Mouse (Mus musculus) cerebellum, adult 9-11 months (tissue): ENCODE data around the gene C1ql4.
"Not testable (repeated sequence)": the region's sequence is repeated elsewhere in the genome, so short reads cannot be mapped to it uniquely, and the experiment has no call there.

Experiments
- DNase-seq: peaks from one replicate; pipeline ENCODE4 v3.0.0; 2022

Gene C1ql4

DNA sequence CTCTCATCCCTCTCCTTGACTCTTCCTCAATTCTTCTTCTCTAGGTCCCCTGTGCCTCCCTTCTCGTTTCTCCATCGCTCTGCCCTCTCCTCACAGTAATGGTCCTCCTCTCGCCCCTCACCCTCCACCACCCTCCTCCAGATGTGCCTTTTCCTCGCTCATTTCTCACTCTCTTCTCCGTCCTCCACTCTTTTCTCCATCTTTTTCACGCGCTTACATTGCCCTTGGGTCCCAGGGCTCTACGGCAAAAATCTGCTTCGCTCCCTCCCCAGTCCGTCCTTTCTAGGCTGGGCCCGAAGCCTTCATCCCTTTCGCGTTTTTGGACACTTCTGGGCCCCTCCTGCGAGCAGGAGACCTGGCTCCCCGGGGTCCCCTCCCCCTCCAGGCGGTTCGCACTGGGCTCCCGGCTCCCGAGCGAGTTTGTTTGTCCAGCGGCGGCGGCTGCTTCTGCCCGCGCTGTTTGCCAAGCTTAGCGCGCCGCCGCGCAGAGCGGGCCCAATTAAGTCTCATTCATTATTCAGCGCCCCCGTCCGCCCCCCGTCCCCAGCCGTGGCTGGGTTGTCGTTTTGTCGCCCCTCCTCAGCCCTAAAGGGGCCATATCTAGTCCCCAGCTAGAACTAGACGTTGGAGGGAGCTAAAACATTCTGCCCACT, 10.3 kb upstream of the C1ql4 start:
- no peak for DNase-seq

DNA sequence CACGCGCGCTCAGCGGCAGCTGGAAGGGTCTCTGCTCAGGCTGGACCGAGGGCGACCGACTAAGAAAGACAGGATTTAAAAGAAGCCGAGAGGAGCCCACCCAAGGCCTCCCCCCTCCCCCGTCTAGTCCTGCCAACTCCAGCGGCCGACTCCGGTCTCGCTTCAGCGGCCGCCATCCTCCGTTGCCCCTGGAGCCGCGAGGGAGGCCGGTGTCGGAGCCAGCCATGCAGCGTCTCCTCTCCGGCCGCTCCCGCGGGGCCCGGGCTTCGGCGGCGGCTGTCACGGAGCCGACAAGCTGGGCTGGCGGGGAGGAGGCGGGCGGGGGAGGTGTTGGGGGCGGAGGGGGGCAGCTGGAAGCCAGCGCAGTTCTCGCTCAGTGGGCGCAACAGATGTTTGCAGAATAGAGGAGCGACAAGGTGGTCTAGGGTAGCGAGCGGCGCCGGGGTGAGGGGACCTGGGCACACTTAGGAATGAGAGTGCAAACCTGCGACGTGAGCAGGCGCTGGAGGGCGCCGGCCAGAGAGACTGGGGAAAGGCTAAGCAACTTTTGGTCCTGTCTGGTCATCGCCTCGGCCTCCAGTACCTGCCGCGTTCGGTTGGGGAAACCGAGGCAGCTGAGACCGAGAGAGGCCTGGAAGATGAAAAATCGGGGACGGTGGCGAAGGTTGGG, 9.3 kb upstream of the C1ql4 start:
- no peak for DNase-seq

DNA sequence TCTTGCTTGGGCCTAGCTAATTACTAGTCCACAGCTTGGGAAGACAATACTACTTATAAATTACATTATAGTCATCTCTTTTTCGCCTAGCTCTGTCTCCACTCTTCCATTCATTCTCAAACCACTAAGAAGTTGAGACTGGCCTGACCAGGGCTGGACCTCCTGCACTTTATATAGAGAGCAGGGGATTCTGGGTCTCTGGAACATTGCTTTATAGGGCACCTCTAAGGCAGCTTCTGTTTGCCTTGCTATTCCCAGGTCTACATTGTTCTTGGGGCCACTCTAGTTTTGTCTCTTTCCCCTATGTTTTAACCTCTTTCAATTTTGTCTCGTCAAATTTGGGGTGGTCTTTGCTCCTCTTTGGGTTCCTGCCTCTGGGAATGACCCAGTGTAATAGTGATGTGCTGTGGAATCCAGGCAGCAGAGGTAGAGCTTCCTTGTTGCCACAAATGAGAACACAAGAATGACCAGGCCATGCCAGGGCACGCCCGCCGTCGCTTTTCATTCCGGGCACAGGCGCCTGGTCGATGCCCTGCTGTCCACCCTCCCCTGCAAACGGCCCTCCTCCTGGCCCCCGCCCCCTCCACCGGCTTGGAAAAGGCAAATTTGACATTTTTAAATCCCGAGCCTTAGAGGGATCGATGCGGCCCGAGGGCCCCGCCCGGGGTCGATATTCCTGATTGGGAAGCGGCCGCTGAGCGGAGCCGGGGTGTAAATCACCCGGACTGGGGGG, 8.6 kb upstream of the C1ql4 start:
- DNase-seq, result no peak

DNA sequence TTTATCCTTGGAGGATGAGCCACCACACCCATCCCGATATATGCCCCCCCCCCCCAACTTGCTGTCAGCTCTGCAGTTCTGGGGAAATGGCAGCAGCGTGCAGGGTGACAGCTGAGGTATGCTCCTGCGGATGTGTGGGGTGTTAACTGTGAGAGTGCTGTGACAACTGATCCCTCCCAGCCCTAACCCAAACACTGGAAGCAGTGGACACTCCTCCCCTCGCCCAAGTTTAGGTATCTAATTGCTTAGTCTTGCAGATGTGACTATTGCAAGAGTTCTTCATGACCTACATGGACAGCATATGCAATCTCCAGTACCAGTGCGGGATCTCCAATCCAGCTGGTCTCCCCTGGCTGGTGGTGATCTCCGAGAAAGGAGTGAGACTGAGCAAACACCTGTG, 7.7 kb upstream of the C1ql4 start:
- DNase-seq, result no peak

DNA sequence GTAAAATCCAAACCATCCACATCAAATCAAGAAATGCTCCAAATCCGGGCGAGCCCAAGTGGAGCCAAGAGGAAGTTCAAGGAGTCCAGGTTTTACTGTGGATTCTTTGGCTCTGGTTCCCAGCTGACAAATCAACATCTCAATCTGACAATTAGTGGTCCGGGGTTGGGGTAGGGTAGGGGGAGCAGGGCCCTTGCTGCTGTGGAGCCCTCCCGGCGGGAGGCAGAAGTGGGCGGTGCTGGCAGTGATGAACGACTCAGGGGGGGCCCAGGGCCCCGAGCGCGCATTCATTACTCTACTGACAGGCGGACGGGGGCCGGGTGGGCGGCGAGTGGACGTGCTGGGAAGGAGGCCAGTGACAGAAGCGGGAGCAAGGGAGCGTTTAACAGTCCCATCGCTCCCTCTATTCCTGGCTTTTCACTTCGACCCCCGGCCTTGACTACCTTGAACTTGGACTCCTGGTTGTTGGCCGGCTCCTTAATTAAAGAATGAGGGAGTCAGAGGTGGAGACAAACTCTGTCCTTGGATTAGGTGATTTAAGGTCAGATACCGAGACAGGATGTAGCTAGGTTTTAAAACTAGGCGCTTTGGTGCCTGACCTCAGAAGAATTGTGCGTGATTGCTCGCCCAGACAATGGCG, 7.1 kb upstream of the C1ql4 start:
- no peak for DNase-seq

DNA sequence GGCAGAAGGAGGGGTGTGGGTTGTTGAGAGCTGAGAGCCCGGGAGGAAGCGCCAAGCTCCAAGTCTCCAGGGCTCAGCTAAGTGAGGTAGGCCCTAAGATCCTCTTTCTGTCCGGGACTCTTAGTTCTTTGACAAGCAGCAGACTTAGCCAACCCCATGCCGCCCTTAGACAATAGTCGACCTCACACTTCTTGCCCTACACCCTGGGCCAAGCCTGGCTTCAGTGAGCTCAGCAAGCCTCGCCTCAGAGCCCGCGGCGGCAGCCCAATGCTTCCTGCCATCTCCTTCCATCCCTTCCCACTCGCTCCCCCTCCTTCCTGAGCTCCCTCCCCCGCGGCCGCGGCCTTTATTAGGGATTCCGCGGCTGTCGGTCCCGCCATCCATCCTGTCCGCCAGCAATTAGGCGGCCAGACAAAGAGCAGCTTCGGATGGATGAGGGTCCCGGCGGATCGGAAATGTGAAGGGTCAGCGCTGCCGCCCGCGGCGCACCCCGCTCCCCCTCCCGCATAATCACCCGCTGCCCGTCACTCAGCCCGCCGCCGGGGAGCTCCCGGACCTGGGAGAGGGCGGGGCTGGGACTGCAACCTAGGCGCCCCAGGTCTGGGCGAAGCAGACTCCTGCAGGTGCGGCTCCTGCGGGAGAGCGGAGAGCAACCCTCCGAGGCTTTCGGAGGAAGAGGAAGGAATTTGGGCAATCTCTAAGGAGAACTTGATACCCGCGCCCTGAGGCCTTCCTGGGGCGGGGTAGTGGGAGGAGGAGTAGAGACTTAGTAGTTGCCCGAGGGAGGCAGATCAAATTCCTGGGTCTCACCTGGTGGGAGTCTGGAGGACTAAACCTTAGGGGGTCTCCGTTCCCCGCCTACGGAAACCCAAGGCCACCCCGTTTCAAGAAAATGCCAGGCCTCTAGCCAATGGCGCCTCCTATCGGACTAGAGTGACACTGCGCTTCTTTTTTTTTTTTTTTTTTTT, 6.0 kb upstream of the C1ql4 start:
- peak; percentile 56 for DNase-seq

DNA sequence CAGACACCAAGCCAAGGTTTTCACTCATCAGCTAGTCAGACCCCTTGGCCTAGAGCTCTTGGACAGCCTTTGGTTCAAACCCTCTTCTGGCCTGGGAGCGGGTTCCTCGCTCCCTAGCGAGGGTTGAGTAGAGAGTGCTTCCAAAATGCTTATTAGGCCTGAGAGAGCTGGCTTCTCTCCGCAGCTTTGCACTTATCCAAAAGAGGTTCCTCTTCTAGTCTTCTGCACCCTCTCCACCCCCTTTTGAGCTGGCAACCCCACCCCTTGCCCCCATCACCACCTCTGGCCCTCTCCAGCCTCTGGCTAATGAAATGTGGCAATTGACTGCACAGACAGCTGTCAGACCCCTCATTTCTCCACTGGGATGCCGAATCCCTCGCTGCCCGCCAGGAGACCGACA, 5.3 kb upstream of the C1ql4 start, which contains the start of gene Dnajc22:
Dnajc22 (plus strand) TSS at position 301 of the 400 bp plus-strand sequence.
- DNase-seq, result no peak

DNA sequence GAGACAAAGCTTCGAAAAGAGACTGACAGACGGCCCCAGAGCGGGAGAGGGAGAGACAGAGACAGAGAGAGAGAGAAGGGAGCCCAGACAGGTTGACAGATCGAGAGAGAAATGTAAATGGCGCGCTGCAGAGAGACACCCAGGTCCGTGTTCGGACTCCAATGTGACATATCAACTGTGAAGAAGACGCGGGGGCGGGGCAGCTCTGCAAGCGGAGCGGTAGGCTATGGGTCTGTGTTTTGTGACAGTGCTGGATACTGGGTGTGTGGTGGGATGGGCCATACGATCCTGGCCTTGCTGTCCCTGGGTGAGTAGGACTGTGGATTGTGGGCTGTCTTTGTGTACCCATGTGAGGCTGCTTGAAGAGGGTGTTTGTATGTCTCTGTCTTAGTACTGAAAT, 1.5 kb upstream of the C1ql4 start:
- DNase-seq, result no peak

DNA sequence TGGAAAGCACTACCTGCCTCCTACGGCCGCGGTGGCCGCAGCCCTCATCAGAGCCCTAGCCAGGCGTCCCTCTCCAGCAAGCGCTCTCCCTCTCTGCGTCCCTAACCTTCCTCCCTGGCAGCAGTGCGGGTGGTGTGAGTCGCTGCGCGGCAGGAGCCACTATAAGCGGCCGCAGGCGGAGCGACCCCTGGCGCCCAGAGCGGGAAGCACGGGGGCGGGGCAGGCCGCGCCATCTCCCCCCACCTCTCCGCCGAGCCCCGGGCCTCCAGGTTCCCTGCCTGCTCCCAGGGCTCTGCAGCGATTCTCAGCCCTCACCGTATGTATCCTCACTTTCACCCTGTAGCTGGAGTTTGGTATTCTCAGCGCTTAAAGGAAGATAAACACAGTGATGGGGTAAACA, 675 bp upstream of the C1ql4 start:
- peak; percentile 59 for DNase-seq

DNA sequence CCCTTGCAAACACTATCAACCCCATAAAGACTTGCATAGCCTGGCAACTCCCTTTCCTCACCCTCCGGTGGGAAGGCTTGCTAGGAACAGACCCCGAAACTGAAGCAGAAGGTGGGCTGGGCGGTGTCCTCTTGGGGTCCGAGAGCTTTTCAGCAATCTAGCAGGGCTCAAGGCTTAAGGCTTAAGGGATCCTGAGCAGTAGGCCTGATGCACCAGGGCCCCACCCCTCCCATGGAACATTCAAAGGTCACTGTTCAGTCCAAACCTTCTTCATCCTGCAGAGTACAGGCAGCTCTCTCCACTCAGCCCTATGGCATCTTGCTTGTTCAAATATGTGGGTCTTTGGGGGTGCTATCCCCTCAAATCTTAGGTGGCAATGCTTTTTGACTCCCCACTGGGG, 1.6 kb downstream of the C1ql4 start:
- no peak for DNase-seq

DNA sequence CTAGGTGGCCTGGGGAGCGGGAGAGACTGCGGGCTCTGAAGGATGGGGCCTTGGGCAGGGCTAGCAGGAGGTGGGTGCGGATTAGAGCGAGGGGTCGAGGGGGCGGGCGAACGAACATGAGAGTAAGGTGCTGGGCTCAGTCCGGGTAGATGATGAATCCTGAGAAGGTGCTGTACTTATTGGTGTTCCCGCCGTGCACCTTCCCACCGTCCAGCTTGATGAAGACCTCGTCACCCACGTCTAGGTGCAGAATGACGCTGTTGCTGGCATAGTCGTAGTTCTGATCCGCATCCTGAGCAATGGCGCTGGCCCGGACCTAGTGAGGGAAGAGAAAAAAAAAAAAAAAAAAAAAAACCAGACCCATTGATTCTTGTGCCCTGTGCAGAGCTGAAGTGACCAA, 3.0 kb downstream of the C1ql4 start:
- no peak for DNase-seq

DNA sequence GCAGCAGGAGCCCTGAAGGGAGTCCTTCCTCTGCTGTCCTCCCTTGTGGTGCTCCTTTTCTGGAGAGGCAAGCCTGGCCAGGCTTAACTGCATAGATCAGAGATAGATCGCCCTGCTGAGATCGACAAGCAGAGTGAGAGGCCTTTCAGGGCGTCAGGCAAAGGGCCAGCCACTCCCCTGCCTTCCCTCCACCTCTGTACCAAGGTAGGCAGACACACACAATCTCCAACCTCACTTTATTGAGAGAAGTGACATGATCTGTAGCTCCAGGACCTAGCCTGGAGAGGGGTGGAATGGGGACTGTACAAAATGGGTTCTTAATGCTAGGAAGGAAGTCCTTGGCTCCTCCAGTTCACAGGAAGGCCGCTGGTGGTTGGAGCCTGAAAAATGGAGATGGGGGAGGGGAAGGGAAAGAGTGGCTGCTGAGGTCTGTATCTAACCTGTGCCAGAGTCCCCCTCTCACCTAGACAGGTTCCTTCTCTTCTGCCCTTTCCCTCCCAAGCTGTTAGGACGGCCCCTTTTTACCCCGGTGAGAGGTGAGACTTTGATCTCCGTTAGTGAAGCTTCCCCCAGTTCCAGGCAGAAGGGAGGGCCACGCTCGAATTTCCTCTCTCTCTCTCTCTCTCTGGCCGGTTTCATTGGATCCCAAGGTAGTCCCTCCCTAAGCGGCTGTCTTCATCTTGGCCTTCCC, 3.6 kb downstream of the C1ql4 start:
- no peak for DNase-seq

DNA sequence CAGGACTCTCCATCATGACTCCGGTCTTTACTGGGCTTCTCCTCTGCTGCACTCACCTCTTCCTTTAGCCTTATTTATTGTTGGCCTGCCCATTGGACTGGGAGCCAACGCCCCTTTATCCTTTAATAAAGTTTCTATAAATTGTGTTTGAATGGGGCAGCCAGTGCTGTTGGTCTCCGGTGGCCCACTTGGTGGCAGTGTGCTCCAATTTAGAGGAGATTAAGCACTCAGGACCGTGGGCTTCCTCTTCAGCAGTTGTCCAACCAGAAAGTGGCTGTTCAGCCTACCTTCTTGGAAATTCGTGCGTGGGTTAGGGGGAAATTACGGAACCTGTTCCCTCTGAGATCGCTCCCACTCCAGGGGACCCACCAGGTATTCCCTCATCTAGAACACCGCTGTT, 4.4 kb downstream of the C1ql4 start:
- DNase-seq, result no peak

DNA sequence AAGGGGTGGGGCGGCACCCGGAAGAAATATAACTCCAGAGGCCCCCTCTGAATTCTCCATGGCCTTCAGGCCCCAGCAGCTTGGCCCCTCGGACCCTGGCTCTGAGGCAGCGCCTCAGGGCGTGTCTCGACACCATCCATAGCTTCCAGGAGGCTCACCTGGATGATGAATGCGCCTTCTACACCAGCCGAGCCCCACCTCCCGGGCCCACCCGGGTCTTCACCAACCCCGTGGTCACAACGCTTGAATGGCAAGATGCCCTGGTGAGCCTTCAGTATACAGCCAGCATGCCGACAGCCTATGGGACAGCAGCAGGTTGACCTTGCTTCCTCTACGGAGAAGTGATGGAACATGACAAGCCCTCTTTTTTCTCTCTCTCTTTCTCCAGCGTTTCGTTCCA, 4.8 kb downstream of the C1ql4 start:
- DNase-seq, result no peak

DNA sequence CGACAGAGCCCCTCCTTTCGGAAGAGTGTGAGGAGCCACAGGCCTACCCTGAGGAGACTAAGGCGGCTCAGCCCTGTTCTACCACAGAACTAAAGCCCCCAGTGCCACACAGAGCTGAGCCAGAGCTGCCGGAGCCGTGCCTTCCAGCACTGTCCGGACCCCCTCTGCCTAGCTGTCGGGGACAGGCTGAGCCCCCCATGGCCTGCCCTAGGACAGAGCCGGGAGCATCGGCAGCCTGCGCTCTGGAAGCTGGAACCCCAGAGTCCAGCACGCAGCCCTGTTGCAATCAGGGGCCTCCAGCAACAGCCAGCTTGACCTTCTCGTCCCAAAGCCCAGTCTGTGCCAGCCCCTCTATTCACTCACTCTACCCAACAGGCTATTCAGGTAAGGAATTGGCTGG, 5.3 kb downstream of the C1ql4 start:
- DNase-seq, result no peak

DNA sequence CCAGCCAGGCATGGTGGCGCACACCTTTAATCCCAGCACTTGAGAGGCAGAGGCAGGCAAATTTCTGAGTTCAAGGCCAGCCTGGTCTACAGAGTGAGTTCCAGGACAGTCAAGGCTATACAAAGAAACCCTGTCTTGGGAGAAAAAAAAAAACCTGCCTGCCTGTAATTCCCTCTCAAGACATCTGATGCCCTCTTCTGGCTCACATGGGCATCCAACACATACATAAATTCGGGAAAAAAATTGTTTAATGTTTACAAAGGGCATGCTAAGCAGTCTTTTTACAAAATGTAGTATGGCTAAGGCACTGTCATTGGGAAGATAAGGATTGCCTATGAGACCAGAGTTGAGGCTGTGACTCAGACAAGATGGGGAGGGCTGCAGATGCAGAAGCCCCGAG, 7.8 kb downstream of the C1ql4 start:
- DNase-seq, result no peak

DNA sequence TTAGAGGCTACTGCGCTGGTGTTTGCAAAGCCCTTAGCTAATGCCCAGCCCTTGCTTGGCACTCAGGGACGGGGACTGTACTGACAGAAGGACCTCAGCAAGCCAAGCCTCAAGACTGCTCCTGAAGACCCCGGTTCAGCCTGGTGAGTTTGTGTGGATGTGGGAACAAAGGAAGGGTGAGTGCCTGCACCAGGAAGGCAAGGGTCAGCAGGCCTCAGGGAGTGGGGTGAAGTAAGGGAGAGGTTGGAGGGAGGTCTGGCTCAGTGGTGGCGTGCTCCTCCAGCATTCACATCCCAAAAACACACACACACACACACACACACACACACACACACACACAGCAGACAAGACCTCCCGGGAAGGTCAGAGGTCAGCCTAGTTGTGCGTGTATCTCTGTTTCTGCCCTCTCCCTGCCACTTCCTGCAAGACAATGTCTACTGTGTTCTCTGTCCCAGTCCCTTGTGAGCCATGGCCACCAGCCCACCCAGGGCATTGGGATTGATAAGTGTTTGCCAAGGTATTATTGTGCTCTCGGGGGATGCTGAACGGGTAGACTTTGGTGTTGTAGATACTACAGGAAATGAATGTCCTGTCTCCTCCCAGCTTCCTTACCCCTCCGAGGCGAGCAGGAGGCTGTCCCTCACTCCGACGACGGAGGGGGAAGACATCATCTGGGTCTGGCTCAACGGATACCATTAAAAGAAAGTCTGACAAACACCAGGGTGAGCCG, 9.3 kb downstream of the C1ql4 start:
- DNase-seq, result no peak

DNA sequence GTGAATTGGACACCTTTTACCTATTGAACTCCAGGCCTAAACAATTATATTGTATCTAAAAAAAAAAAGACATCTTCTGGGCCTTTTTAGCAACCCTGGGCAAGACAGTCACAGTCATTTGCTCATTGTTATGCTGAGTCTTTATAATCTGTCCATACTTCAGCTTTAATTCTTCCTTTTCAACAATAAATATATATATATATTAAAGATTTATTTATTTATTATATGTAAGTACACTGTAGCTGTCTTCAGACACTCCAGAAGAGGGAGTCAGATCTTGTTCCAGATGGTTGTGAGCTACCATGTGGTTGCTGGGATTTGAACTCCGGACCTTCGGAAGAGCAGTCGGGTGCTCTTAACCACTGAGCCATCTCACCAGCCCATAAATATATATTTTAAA, 11.6 kb downstream of the C1ql4 start:
- DNase-seq, result not testable (repeated sequence)

DNA sequence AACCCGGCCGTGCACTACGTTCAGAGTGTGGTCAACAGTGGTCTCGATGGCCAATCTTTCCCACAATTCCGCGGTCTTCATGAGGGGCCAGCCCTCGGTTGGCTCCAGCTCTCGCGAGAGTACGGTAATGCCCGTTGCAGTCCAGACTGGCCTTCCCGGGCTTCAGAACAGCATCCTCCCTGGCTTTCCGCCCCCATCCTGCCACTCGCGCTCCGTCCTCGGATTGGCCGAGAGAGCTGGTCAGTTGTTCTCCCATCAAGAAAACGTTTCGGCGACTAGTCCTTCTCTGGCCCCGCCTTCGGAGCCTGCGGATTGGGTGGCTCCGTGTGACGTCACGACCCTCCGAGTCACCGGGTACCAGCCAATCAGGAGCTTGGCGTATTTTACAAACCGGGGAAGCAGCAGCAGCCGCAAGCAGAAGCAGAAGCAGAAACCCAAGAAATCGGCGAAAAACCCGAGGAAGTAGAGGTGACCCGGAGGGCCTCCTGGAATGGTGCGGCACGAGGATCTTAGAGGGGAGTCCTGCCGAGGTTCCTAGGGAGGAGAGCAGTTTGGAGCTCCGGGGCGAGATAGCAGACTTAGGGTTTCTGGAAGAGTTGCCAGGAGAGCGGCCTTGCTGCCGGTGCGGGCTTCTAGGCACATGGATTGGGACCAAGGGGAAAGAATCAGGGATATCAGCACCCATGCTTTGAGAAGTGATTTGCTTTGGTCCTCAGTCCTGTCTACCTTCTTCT, 12.8 kb downstream of the C1ql4 start:
- peak; percentile 99 for DNase-seq

DNA sequence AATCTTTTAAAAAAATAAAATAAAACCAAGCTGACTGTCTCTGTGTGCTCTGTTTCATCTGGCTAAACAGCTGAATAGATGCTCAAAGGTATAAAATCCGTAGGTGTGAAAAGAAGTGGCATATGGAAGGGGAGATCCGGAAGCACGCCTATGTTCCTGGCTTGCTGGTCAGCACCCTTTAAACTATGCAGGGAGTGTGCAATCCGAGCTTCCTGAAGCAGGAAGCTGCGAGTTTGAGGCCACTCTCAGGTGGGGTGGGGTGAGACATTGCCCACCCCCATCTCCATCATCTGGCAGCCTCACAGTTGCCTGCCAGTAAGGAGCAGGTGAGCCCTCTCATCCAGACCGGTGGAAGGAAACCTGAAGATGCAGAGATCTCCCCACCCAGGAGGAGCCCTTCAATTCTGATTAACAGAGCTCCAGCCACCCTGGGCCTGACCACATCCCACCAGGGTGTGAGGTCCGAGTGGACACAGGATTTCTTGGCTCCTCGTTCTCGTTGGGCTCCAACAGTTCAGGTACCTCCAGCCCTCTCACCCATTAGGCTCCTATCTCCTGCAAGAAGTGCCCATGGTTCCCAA, 13.5 kb downstream of the C1ql4 start, which contains the start of gene Troap:
Troap (plus strand) TSS at position 557 of the 581 bp plus-strand sequence.
- no peak for DNase-seq
